Mouse (Mus musculus): ENCODE data around the gene Lrrc4.

- no peak for TF ChIP-seq CTCF (IDR thresholded peaks at IDR 0.05; ENCODE audit: low read depth, low read length)
- no peak for TF ChIP-seq POLR2A (IDR thresholded peaks at IDR 0.05; ENCODE audit: insufficient read depth, low read length)
- no peak for TF ChIP-seq EP300 (IDR thresholded peaks at IDR 0.05; ENCODE audit: insufficient read depth, low read depth, low read length)
Observed at GRCm38 (mm10) chr6:28825894-28826293, 5.7 kb downstream of the Lrrc4 start.

Data from ES-Bruce4 (cell line).